Mouse (Mus musculus) kidney, embryonic 16.5 days (tissue): ENCODE results near the gene Gm10273. TPM values are rescaled to one million over a fixed set of nuclear protein-coding genes. Genes with fewer than 3 reads are reported as not detected.

Source experiments
- ATAC-seq: fragments of 200-750 bp; cut with Nextera tagmentation; 2 replicates; pipeline ENCODE4 v1.8.0; 2017; ENCODE audit warnings: moderate TSS enrichment; ENCODE audit not compliant: low FRiP score, low TSS enrichment
- H3K27ac ChIP-seq: fragments of 300-500 bp; sonication (generic); 2 replicates; pipeline ENCODE4 v1.5.1; 2014; ENCODE audit warnings: low read length
- H3K27me3 ChIP-seq: fragments of 300-500 bp; sonication (generic); 2 replicates; pipeline ENCODE4 v1.6.1; 2014; ENCODE audit warnings: low read length, control low read depth, mixed read lengths; ENCODE audit not compliant: insufficient read depth
- H3K36me3 ChIP-seq: fragments of 300-500 bp; sonication (generic); 2 replicates; pipeline ENCODE4 v1.6.1; 2014; ENCODE audit warnings: low read length, control low read depth, mixed read lengths; ENCODE audit not compliant: insufficient read depth
- H3K4me1 ChIP-seq: fragments of 300-500 bp; sonication (generic); 2 replicates; pipeline ENCODE4 v1.6.1; 2014; ENCODE audit warnings: low read length, control low read depth, mixed read lengths; ENCODE audit not compliant: insufficient read depth
- H3K4me2 ChIP-seq: fragments of 300-500 bp; sonication (generic); replicated peaks from 2 replicates; pipeline ENCODE4 v1.6.1; 2014; ENCODE audit warnings: low read depth, low read length
- H3K4me3 ChIP-seq: fragments of 300-500 bp; sonication (generic); 2 replicates; pipeline ENCODE4 v1.5.1; 2014; ENCODE audit warnings: mild to moderate bottlenecking, low read length
- H3K9ac ChIP-seq: fragments of 300-500 bp; sonication (generic); replicated peaks from 2 replicates; pipeline ENCODE4 v1.6.1; 2014; ENCODE audit warnings: low read length
- H3K9me3 ChIP-seq: fragments of 300-500 bp; sonication (generic); 2 replicates; pipeline ENCODE4 v1.6.1; 2016; ENCODE audit warnings: low read length, control low read depth
- WGBS: fragments of 180-500 bp; shearing (Covaris S2); extraction: QIAGEN DNeasy Blood & Tissue Kit; methylation state at CpG from one replicate; pipeline ENCODE4 v1.1.7; 2014; 5-methylcytosine and 5-hydroxymethylcytosine counted together
- polyA plus RNA-seq: library from polyadenylated mRNA; unstranded; fragments of >200 nt; fragmentation: Nextera tagmentation; extraction: Ambion mirVana; gene quantifications from 2 replicates; pipeline ENCODE4 v1.2.1, GENCODE M21; 2015

The Gm10273 gene
- polyA plus RNA-seq, 1 experiment from 2014 or later, result 8.4 TPM

DNA sequence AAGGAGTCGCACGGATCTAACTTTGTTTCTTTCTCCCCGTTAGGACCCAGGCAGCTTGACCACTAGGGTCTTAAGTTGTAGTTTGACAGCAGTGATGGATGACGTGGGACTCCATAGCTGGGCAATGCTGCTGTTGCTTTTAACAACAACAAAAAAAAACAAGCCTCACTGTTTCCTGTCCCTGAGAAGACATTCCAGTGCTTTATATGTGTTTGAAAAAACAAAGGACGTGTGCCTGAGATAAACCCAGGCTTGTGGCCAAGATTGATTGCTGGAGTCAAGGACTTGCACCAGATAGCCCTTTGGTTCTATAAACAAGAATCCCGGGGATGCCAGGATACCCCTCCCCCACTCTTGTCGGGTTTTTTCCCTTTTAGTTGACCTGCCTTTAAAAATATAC is 47.8 kb downstream of the Gm10273 start:
- Histone ChIP-seq H3K9me3 (no peaks in the 10 kb centered on the region), H3K9ac (no peak overlapping the region), H3K4me2 (no peak overlapping the region), H3K36me3 (no peaks in the 10 kb centered on the region; the same call in 1 of the 2 replicates), H3K27me3 (peaks cover 10% of the 10 kb centered on the region; the same call in 1 of the 2 replicates), H3K27ac (no peak overlapping the region), H3K4me1 (peaks cover 9% of the 10 kb centered on the region; the same call in 1 of the 2 replicates), H3K4me3 (no peak overlapping the region)
- WGBS, result 10% methylated on average over 7 of the region's 7 CpGs
- peak; percentile 39; the same call in 1 of the 2 replicates for ATAC-seq

DNA sequence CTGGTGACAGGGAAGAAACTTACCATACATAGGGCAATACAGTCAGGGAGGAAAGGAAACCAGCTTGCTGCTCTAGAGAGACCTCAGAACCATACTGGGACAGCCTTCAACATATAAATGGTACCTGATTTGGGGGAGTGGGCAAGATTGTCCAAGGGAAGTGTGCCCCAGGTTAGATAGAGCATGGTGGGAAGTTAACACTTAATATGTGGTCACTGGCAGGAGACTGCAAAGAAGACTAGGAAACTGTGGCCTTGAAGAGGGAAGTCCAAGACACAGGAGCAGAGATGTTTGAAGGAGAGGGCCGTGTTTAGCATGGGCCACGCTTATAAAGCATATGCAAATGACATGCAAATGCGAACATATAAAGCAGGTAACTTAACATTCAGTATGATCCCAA is 48.7 kb downstream of the Gm10273 start:
- Histone ChIP-seq H3K4me3 (no peak overlapping the region), H3K4me2 (no peak overlapping the region), H3K9ac (no peak overlapping the region), H3K4me1 (peaks cover 9% of the 10 kb centered on the region; the same call in 1 of the 2 replicates), H3K27me3 (peaks cover 5% of the 10 kb centered on the region; the same call in 1 of the 2 replicates), H3K9me3 (no peaks in the 10 kb centered on the region), H3K27ac (no peak overlapping the region), H3K36me3 (no peaks in the 10 kb centered on the region; the same call in 1 of the 2 replicates)
- ATAC-seq, result no peak
- 86% methylated on average over 3 of the region's 3 CpGs for WGBS

DNA sequence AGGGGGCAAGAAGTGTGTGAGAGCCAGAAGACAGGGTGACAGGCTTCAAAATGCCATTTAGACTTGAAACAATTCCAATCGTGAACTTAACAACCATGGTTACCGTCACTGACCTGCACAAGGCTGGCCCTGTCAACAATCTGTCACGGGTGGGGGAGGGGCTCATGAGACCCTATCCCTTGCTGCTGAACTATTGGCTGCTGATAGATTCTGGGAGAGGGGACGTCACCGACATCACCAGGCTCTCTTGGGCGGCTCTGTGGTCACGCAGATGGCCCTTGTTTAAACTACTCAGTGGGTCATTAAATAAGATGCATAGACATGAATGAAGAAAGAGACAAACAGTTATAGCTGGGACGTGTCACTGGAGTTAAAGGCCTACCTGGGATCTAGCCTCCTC is 49.2 kb downstream of the Gm10273 start:
- Histone ChIP-seq H3K4me1 (peaks cover 6% of the 10 kb centered on the region; the same call in 1 of the 2 replicates), H3K9me3 (no peaks in the 10 kb centered on the region), H3K36me3 (no peaks in the 10 kb centered on the region; the same call in 1 of the 2 replicates), H3K27me3 (peaks cover 5% of the 10 kb centered on the region; the same call in 1 of the 2 replicates), H3K4me2 (no peak overlapping the region), H3K9ac (no peak overlapping the region), H3K27ac (no peak overlapping the region), H3K4me3 (no peak overlapping the region)
- ATAC-seq, result no peak
- WGBS, result 47% methylated on average over 8 of the region's 8 CpGs

Other genes with a start within 250 kb of the Gm10273 start
- gene Sept10, start 173.8 kb upstream of the Gm10273 start, polyA plus RNA-seq, result 46.3 and 48.6 TPM in 2 replicates
- 11.4 and 11.7 TPM in 2 replicates for gene Sowahc, start 173.7 kb upstream of the Gm10273 start, polyA plus RNA-seq
- gene P4ha1, start 72.3 kb upstream of the Gm10273 start, polyA plus RNA-seq, result 72.5 and 78.0 TPM in 2 replicates
- gene Pla2g12b, start 8.0 kb downstream of the Gm10273 start, polyA plus RNA-seq, result 0.27 and 0.44 TPM in 2 replicates
- gene Oit3, start 46.1 kb downstream of the Gm10273 start, polyA plus RNA-seq, result 2.0 and 2.3 TPM in 2 replicates
- gene Gm10322, start 220.4 kb downstream of the Gm10273 start, polyA plus RNA-seq, result not detected in 2 replicates
- gene Mcu, start 221.1 kb downstream of the Gm10273 start, polyA plus RNA-seq, result 34.7 and 37.2 TPM in 2 replicates